Mouse (Mus musculus): Measurements from ENCODE around the gene Cmip.

- no peak for TF ChIP-seq POLR2A (IDR thresholded peaks at IDR 0.05; ENCODE audit: control insufficient read depth, extremely low read depth, insufficient read depth, low read length, poor library complexity)
- no peak for TF ChIP-seq CTCF (IDR thresholded peaks at IDR 0.05; ENCODE audit: borderline replicate concordance, control insufficient read depth, extremely low read depth, insufficient read depth, low read length, poor library complexity)
Measured at GRCm38 (mm10) chr8:117403705-117404476, 147.0 kb downstream of the Cmip start.
